Mouse (Mus musculus) kidney, embryonic 14.5 days (tissue): ENCODE measurements at regions not wholly inside any gene's neighbourhood (a gene's known extent, or its start where the extent isn't known, plus 50 kb on each side); places are given as distances from the start of the nearest gene placed in this dataset.

ENCODE experiments used
- ATAC-seq: fragments of 200-750 bp; cut with Nextera tagmentation; 2 replicates; pipeline ENCODE4 v1.8.0; 2017; ENCODE audit warnings: moderate number of reproducible peaks, mild to moderate bottlenecking, moderate TSS enrichment, moderate library complexity; ENCODE audit not compliant: low FRiP score, low TSS enrichment
- H3K27ac ChIP-seq: fragments of 300-500 bp; sonication (generic); 2 replicates; pipeline ENCODE4 v1.5.1; 2014; ENCODE audit warnings: low read depth, mild to moderate bottlenecking, low read length, moderate library complexity, mixed read lengths
- H3K27me3 ChIP-seq: fragments of 300-500 bp; sonication (generic); 2 replicates; pipeline ENCODE4 v1.6.1; 2014; ENCODE audit warnings: mild to moderate bottlenecking, low read length; ENCODE audit not compliant: control insufficient read depth, insufficient read depth
- H3K36me3 ChIP-seq: fragments of 300-500 bp; sonication (generic); 2 replicates; pipeline ENCODE4 v1.6.1; 2014; ENCODE audit warnings: low read length, mixed read lengths; ENCODE audit not compliant: control insufficient read depth, insufficient read depth
- H3K4me1 ChIP-seq: fragments of 300-500 bp; sonication (generic); 2 replicates; pipeline ENCODE4 v1.6.1; 2014; ENCODE audit warnings: low read length, mixed read lengths; ENCODE audit not compliant: control insufficient read depth, insufficient read depth
- H3K4me2 ChIP-seq: fragments of 300-500 bp; sonication (generic); replicated peaks from 2 replicates; pipeline ENCODE4 v1.6.1; 2014; ENCODE audit warnings: low read depth, mild to moderate bottlenecking, low read length
- H3K4me3 ChIP-seq: fragments of 300-500 bp; sonication (generic); 2 replicates; pipeline ENCODE4 v1.5.1; 2014; ENCODE audit warnings: mild to moderate bottlenecking, low read length
- H3K9ac ChIP-seq: fragments of 300-500 bp; sonication (generic); 2 replicates; pipeline ENCODE4 v1.6.1; 2014; ENCODE audit warnings: low read depth, mild to moderate bottlenecking, low read length, moderate library complexity
- H3K9me3 ChIP-seq: fragments of 300-500 bp; sonication (generic); 2 replicates; pipeline ENCODE4 v1.6.1; 2016; ENCODE audit warnings: low read length; ENCODE audit not compliant: control insufficient read depth
- WGBS: fragments of 180-500 bp; shearing (Covaris S2); extraction: QIAGEN DNeasy Blood & Tissue Kit; methylation state at CpG from one replicate; pipeline ENCODE4 v1.1.7; 2014; 5-methylcytosine and 5-hydroxymethylcytosine counted together

- H3K4me3 ChIP-seq = no peak overlapping the region
- H3K27ac ChIP-seq = no peak overlapping the region
- no peaks in the 10 kb centered on the region for H3K9me3 ChIP-seq
- no peak overlapping the region for H3K4me2 ChIP-seq
- no peak for ATAC-seq
- H3K27me3 ChIP-seq = no peaks in the 10 kb centered on the region
- WGBS = 72% methylated on average over 10 of the region's 10 CpGs
- H3K9ac ChIP-seq = no peak overlapping the region
- no peaks in the 10 kb centered on the region for H3K36me3 ChIP-seq
- no peaks in the 10 kb centered on the region for H3K4me1 ChIP-seq
These were observed 105.8 kb downstream of the Klhl6 start for GRCm38 (mm10) chr16:19876861-19877554.

GRCm38 (mm10) chr16:19882961-19883360, 99.9 kb downstream of the Klhl6 start:
- H3K27me3 ChIP-seq = no peaks in the 10 kb centered on the region
- H3K4me1 ChIP-seq = no peaks in the 10 kb centered on the region
- no peak overlapping the region for H3K27ac ChIP-seq
- 86% methylated on average over 3 of the region's 3 CpGs for WGBS
- ATAC-seq = no peak
- H3K9ac ChIP-seq = no peak overlapping the region
- no peak overlapping the region for H3K4me2 ChIP-seq
- H3K36me3 ChIP-seq = no peaks in the 10 kb centered on the region
- H3K4me3 ChIP-seq = no peak overlapping the region
- no peaks in the 10 kb centered on the region for H3K9me3 ChIP-seq

- no peaks in the 10 kb centered on the region for H3K9me3 ChIP-seq
- WGBS = 59% methylated on average over 9 of the region's 9 CpGs
- no peak overlapping the region for H3K27ac ChIP-seq
- no peak overlapping the region for H3K4me3 ChIP-seq
- no peaks in the 10 kb centered on the region for H3K4me1 ChIP-seq
- H3K4me2 ChIP-seq = no peak overlapping the region
- no peaks in the 10 kb centered on the region for H3K36me3 ChIP-seq
- ATAC-seq = peak; percentile 60
- no peak overlapping the region for H3K9ac ChIP-seq
- no peaks in the 10 kb centered on the region for H3K27me3 ChIP-seq
These were observed 98.9 kb downstream of the Klhl6 start for GRCm38 (mm10) chr16:19883776-19884513.

GRCm38 (mm10) chr16:19884535-19884934, 98.3 kb downstream of the Klhl6 start:
- H3K9ac ChIP-seq = no peak overlapping the region
- ATAC-seq = no peak; the same call in 1 of the 2 replicates
- no peaks in the 10 kb centered on the region for H3K4me1 ChIP-seq
- H3K27ac ChIP-seq = no peak overlapping the region
- no peak overlapping the region for H3K4me2 ChIP-seq
- H3K4me3 ChIP-seq = no peak overlapping the region
- 62% methylated on average over 6 of the region's 6 CpGs for WGBS
- H3K27me3 ChIP-seq = no peaks in the 10 kb centered on the region
- no peaks in the 10 kb centered on the region for H3K36me3 ChIP-seq
- no peaks in the 10 kb centered on the region for H3K9me3 ChIP-seq

GRCm38 (mm10) chr16:19886596-19886995, 96.2 kb downstream of the Klhl6 start:
- Histone ChIP-seq H3K4me3 (no peak overlapping the region), H3K27me3 (no peaks in the 10 kb centered on the region), H3K4me1 (no peaks in the 10 kb centered on the region), H3K9me3 (no peaks in the 10 kb centered on the region), H3K9ac (no peak overlapping the region), H3K27ac (no peak overlapping the region), H3K36me3 (no peaks in the 10 kb centered on the region), H3K4me2 (no peak overlapping the region)
- ATAC-seq = no peak

- no peak overlapping the region for H3K4me2 ChIP-seq
- 19% methylated on average over 3 of the region's 3 CpGs for WGBS
- no peaks in the 10 kb centered on the region for H3K36me3 ChIP-seq
- no peak overlapping the region for H3K9ac ChIP-seq
- H3K4me1 ChIP-seq = no peaks in the 10 kb centered on the region
- no peaks in the 10 kb centered on the region for H3K9me3 ChIP-seq
- H3K4me3 ChIP-seq = no peak overlapping the region
- ATAC-seq = no peak
- no peak overlapping the region for H3K27ac ChIP-seq
- H3K27me3 ChIP-seq = no peaks in the 10 kb centered on the region
These were observed 93.3 kb downstream of the Klhl6 start for GRCm38 (mm10) chr16:19889576-19889975.

GRCm38 (mm10) chr16:19891441-19891840, 91.4 kb downstream of the Klhl6 start:
- Histone ChIP-seq H3K27ac (no peak overlapping the region), H3K4me1 (no peaks in the 10 kb centered on the region), H3K9ac (no peak overlapping the region), H3K4me2 (no peak overlapping the region), H3K4me3 (no peak overlapping the region), H3K27me3 (no peaks in the 10 kb centered on the region), H3K9me3 (no peaks in the 10 kb centered on the region), H3K36me3 (no peaks in the 10 kb centered on the region)
- ATAC-seq = no peak
- 79% methylated on average over 3 of the region's 3 CpGs for WGBS

- no peak for ATAC-seq
- Histone ChIP-seq H3K9ac (no peak overlapping the region), H3K27ac (no peak overlapping the region), H3K4me3 (no peak overlapping the region), H3K27me3 (no peaks in the 10 kb centered on the region), H3K4me2 (no peak overlapping the region), H3K36me3 (no peaks in the 10 kb centered on the region), H3K9me3 (no peaks in the 10 kb centered on the region), H3K4me1 (no peaks in the 10 kb centered on the region)
- WGBS = 70% methylated on average over 9 of the region's 9 CpGs
These were observed 88.3 kb downstream of the Klhl6 start for GRCm38 (mm10) chr16:19894435-19894994.
